Mouse (Mus musculus): ENCODE measurements around the gene Serpinb2. TPM values are rescaled to one million over a fixed set of nuclear protein-coding genes. Genes with fewer than 3 reads are reported as not detected.

Serpinb2 gene
- 0.22 TPM in 2 replicates for polyA plus RNA-seq (2015; fragmentation: Nextera tagmentation; extraction: Ambion mirVana)

GRCm38 (mm10) chr1:107511252-107511651, at the start of gene Serpinb2:
Gene Serpinb2 (plus strand): TSS chr1:107511423.
- Histone ChIP-seq H3K4me3 (no peak within 1 kb of the TSS), H3K36me3 (no peaks in the 10 kb centered on the region), H3K9ac (no peak within 1 kb of the TSS), H3K4me2 (no peak within 1 kb of the TSS), H3K27ac (no peak within 1 kb of the TSS), H3K4me1 (replicated peaks) (0 out of 2 replicates have a peak, but pooled peaks cover 2% of the 10 kb centered on the region), H3K9me3 (no peaks in the 10 kb centered on the region), H3K27me3 (no peaks in the 10 kb centered on the region)
- no peak for ATAC-seq (ENCODE audit: low FRiP score)
- 67% methylated on average over 5 of the region's 5 CpGs for WGBS

- ATAC-seq (ENCODE audit: low FRiP score), result no peak
- Histone ChIP-seq H3K27ac (no peak overlapping the region), H3K9ac (no peak overlapping the region), H3K4me3 (no peak overlapping the region), H3K36me3 (no peaks in the 10 kb centered on the region), H3K9me3 (no peaks in the 10 kb centered on the region), H3K4me1 (replicated peaks) (no peaks in the 10 kb centered on the region), H3K27me3 (no peaks in the 10 kb centered on the region), H3K4me2 (no peak overlapping the region)
Observed at GRCm38 (mm10) chr1:107479909-107480308, 31.3 kb upstream of the Serpinb2 start.

GRCm38 (mm10) chr1:107481452-107481851, 29.8 kb upstream of the Serpinb2 start:
- no peaks in the 10 kb centered on the region for H3K4me1 ChIP-seq (replicated peaks)
- no peaks in the 10 kb centered on the region for H3K27me3 ChIP-seq
- ATAC-seq (ENCODE audit: low FRiP score), result peak; percentile 85
- H3K4me2 ChIP-seq, result peak overlapping the region; percentile 32
- no peaks in the 10 kb centered on the region for H3K36me3 ChIP-seq
- no peak overlapping the region for H3K27ac ChIP-seq
- no peak overlapping the region for H3K4me3 ChIP-seq
- 24% methylated on average over 11 of the region's 11 CpGs for WGBS
- H3K9ac ChIP-seq, result no peak overlapping the region
- H3K9me3 ChIP-seq, result no peaks in the 10 kb centered on the region

GRCm38 (mm10) chr1:107489577-107489976, 21.6 kb upstream of the Serpinb2 start:
- H3K4me1 ChIP-seq (replicated peaks), result no peaks in the 10 kb centered on the region
- H3K27ac ChIP-seq, result no peak overlapping the region
- no peak overlapping the region for H3K4me3 ChIP-seq
- no peaks in the 10 kb centered on the region for H3K36me3 ChIP-seq
- no peaks in the 10 kb centered on the region for H3K27me3 ChIP-seq
- H3K4me2 ChIP-seq, result no peak overlapping the region
- ATAC-seq (ENCODE audit: low FRiP score), result no peak
- no peak overlapping the region for H3K9ac ChIP-seq
- H3K9me3 ChIP-seq, result no peaks in the 10 kb centered on the region
- WGBS, result 76% methylated on average over 8 of the region's 8 CpGs

- H3K4me3 ChIP-seq, result no peak overlapping the region
- no peak overlapping the region for H3K4me2 ChIP-seq
- H3K36me3 ChIP-seq, result no peaks in the 10 kb centered on the region
- no peak overlapping the region for H3K9ac ChIP-seq
- no peaks in the 10 kb centered on the region for H3K9me3 ChIP-seq
- no peaks in the 10 kb centered on the region for H3K27me3 ChIP-seq
- ATAC-seq (ENCODE audit: low FRiP score), result no peak
- no peak overlapping the region for H3K27ac ChIP-seq
- 90% methylated on average over 2 of the region's 2 CpGs for WGBS
- H3K4me1 ChIP-seq (replicated peaks), result no peaks in the 10 kb centered on the region
Observed at GRCm38 (mm10) chr1:107496789-107497188, 14.4 kb upstream of the Serpinb2 start.

- Histone ChIP-seq H3K9ac (no peak overlapping the region), H3K4me3 (no peak overlapping the region), H3K4me2 (no peak overlapping the region), H3K4me1 (replicated peaks) (no peaks in the 10 kb centered on the region), H3K27me3 (no peaks in the 10 kb centered on the region), H3K27ac (no peak overlapping the region), H3K36me3 (no peaks in the 10 kb centered on the region), H3K9me3 (no peaks in the 10 kb centered on the region)
- ATAC-seq (ENCODE audit: low FRiP score), result no peak
Observed at GRCm38 (mm10) chr1:107502025-107502424, 9.2 kb upstream of the Serpinb2 start.

GRCm38 (mm10) chr1:107503294-107503693, 7.9 kb upstream of the Serpinb2 start:
- Histone ChIP-seq H3K36me3 (no peaks in the 10 kb centered on the region), H3K27ac (no peak overlapping the region), H3K4me2 (no peak overlapping the region), H3K4me3 (no peak overlapping the region), H3K4me1 (replicated peaks) (no peaks in the 10 kb centered on the region), H3K27me3 (no peaks in the 10 kb centered on the region), H3K9me3 (no peaks in the 10 kb centered on the region), H3K9ac (no peak overlapping the region)
- WGBS, result 89% methylated on average over 3 of the region's 3 CpGs
- ATAC-seq (ENCODE audit: low FRiP score), result no peak

GRCm38 (mm10) chr1:107505898-107506562, 5.2 kb upstream of the Serpinb2 start:
- Histone ChIP-seq H3K4me2 (no peak overlapping the region), H3K27ac (no peak overlapping the region), H3K27me3 (no peaks in the 10 kb centered on the region), H3K4me1 (replicated peaks) (no peaks in the 10 kb centered on the region), H3K9me3 (no peaks in the 10 kb centered on the region), H3K4me3 (no peak overlapping the region), H3K36me3 (no peaks in the 10 kb centered on the region), H3K9ac (no peak overlapping the region)
- ATAC-seq (ENCODE audit: low FRiP score), result no peak
- 90% methylated on average over 8 of the region's 8 CpGs for WGBS

- Histone ChIP-seq H3K36me3 (no peaks in the 10 kb centered on the region), H3K4me3 (no peak overlapping the region), H3K4me2 (no peak overlapping the region), H3K9ac (no peak overlapping the region), H3K27me3 (no peaks in the 10 kb centered on the region), H3K27ac (no peak overlapping the region), H3K4me1 (replicated peaks) (0 out of 2 replicates have a peak, but pooled peaks cover 2% of the 10 kb centered on the region), H3K9me3 (no peaks in the 10 kb centered on the region)
- ATAC-seq (ENCODE audit: low FRiP score), result peak; percentile 59; the same call in 1 of the 2 replicates
- 74% methylated on average over 2 of the region's 2 CpGs for WGBS
Observed at GRCm38 (mm10) chr1:107512194-107513138, 1.2 kb downstream of the Serpinb2 start.

- Histone ChIP-seq H3K4me2 (no peak overlapping the region), H3K27me3 (no peaks in the 10 kb centered on the region), H3K9me3 (no peaks in the 10 kb centered on the region), H3K9ac (no peak overlapping the region), H3K4me3 (no peak overlapping the region), H3K27ac (no peak overlapping the region), H3K4me1 (replicated peaks) (0 out of 2 replicates have a peak, but pooled peaks cover 2% of the 10 kb centered on the region), H3K36me3 (no peaks in the 10 kb centered on the region)
- WGBS, result 80% methylated on average over 1 of the region's 1 CpGs
- ATAC-seq (ENCODE audit: low FRiP score), result no peak
Observed at GRCm38 (mm10) chr1:107513530-107513929, 2.3 kb downstream of the Serpinb2 start.

- no peaks in the 10 kb centered on the region for H3K9me3 ChIP-seq
Observed at GRCm38 (mm10) chr1:107515839-107516498, 4.7 kb downstream of the Serpinb2 start.

GRCm38 (mm10) chr1:107525592-107525991, 14.4 kb downstream of the Serpinb2 start:
- H3K4me2 ChIP-seq, result no peak overlapping the region
- ATAC-seq (ENCODE audit: low FRiP score), result no peak
- H3K9me3 ChIP-seq, result no peaks in the 10 kb centered on the region
- peaks cover 3% of the 10 kb centered on the region for H3K4me1 ChIP-seq (replicated peaks)
- no peaks in the 10 kb centered on the region for H3K36me3 ChIP-seq
- H3K9ac ChIP-seq, result no peak overlapping the region
- no peaks in the 10 kb centered on the region for H3K27me3 ChIP-seq
- WGBS, result 83% methylated on average over 4 of the region's 4 CpGs
- H3K4me3 ChIP-seq, result no peak overlapping the region
- H3K27ac ChIP-seq, result no peak overlapping the region

More at GRCm38 (mm10) chr1:107515839-107516498, 4.7 kb downstream of the Serpinb2 start:
- no peak overlapping the region for H3K4me3 ChIP-seq
- ATAC-seq (ENCODE audit: low FRiP score), result no peak
- H3K27ac ChIP-seq, result no peak overlapping the region
- H3K4me2 ChIP-seq, result no peak overlapping the region
- no peaks in the 10 kb centered on the region for H3K36me3 ChIP-seq
- 0 out of 2 replicates have a peak, but pooled peaks cover 2% of the 10 kb centered on the region for H3K4me1 ChIP-seq (replicated peaks)
- H3K27me3 ChIP-seq, result no peaks in the 10 kb centered on the region
- no peak overlapping the region for H3K9ac ChIP-seq
- 76% methylated on average over 2 of the region's 2 CpGs for WGBS

All from hindbrain, embryonic 13.5 days (tissue).